Mouse (Mus musculus) cerebellum, postnatal 4 days (tissue): ENCODE measurements around the gene H1foo.

Source experiments
- DNase-seq, 2 experiments: peaks; one replicate each; pipeline ENCODE4 v3.0.0; 2022; ENCODE audit warnings: low spot score in 2 of 2, mixed read lengths in 1 of 2

The H1foo gene

GRCm38 (mm10) chr6:115961743-115962142, 17.0 kb downstream of the H1foo start:
- no peak for DNase-seq

GRCm38 (mm10) chr6:115962439-115963085, 17.8 kb downstream of the H1foo start:
- DNase-seq: no peak

GRCm38 (mm10) chr6:115963656-115964055, 18.9 kb downstream of the H1foo start:
- no peak for DNase-seq

- no peak for DNase-seq
Measured at GRCm38 (mm10) chr6:115966227-115966966, 21.7 kb downstream of the H1foo start.

GRCm38 (mm10) chr6:115967291-115967880, 22.6 kb downstream of the H1foo start:
- no peak for DNase-seq

- DNase-seq: peak in 1 of 2 experiments; percentile 45
Measured at GRCm38 (mm10) chr6:115968086-115968485, 23.3 kb downstream of the H1foo start.

GRCm38 (mm10) chr6:115968700-115969099, 24.0 kb downstream of the H1foo start:
- no peak for DNase-seq

GRCm38 (mm10) chr6:115969103-115969502, 24.4 kb downstream of the H1foo start:
- no peak for DNase-seq

- no peak for DNase-seq
Measured at GRCm38 (mm10) chr6:115969952-115970351, 25.2 kb downstream of the H1foo start.

- no peak for DNase-seq
Measured at GRCm38 (mm10) chr6:115971273-115972060, 26.7 kb downstream of the H1foo start.

- no peak for DNase-seq
Measured at GRCm38 (mm10) chr6:115972083-115972764, 27.5 kb downstream of the H1foo start.

- DNase-seq: no peak
Measured at GRCm38 (mm10) chr6:115973139-115973875, 28.6 kb downstream of the H1foo start.

GRCm38 (mm10) chr6:115973881-115974662, 29.3 kb downstream of the H1foo start:
- DNase-seq: peak in 1 of 2 experiments; percentile 52

GRCm38 (mm10) chr6:115975606-115976005, 30.9 kb downstream of the H1foo start:
- no peak for DNase-seq

GRCm38 (mm10) chr6:115977810-115978209, 33.1 kb downstream of the H1foo start:
- no peak for DNase-seq

- DNase-seq: no peak
Measured at GRCm38 (mm10) chr6:115978596-115978995, 33.9 kb downstream of the H1foo start.

GRCm38 (mm10) chr6:115982889-115983288, 38.2 kb downstream of the H1foo start:
- DNase-seq: no peak

- no peak for DNase-seq
Measured at GRCm38 (mm10) chr6:115983306-115984038, 38.7 kb downstream of the H1foo start.

- no peak for DNase-seq
Measured at GRCm38 (mm10) chr6:115984580-115984979, 39.8 kb downstream of the H1foo start.
